Comparison of ENCODE assay signal across 7 mouse cellular contexts in the genomic region with DNA sequence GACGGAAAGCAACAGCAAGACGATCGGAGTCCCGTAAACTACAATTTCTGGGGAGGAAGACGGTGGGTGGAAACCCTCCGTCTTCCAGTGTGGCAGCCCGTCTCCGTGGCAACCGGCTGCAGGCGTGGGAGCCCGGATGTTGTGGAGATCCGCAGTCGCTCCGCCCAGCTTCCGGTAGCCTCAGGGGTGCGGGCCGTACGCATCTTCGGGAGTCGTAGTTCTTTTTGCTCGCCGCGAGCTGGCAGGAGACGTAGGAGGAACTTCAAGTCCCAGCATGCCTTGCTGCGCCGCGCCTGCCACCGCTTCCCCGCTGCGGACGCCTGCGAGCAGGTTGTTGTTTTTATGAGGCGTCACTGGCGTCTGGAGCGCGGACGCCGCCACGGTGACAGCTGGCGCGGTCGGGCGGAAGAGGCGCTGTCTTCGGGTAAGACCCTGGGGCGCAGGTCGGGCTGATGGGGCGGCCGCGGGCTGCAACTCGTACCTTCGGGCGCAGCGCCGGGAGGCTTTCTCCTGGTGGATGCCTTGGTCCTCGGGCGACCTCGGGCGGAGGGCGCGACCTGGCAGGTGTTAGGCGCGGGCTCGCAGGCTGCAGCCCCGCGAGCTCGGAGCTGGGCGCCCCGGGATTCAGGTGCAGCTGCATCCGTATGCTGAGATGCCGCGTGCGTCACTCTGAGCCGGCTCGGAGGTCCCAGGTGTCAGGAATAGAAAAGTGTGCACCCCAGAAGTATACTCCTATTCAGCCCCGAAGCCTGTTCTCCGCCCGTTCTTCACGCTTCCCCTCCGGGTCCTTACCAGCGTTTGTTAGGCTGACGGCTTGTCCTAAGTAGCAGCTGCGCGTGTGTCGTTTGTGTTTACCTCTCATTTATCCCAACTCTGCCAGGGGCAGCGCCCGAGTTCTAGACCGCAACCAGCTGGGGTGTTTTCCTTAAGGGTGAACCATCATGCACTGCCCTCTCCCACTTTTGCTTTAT. TPM values are rescaled to one million over a fixed set of nuclear protein-coding genes. Genes with fewer than 3 reads are reported as not detected.
DNase-seq lines count a peak whose midpoint lies in the region; ATAC-seq lines count a peak whose summit lies in the region.

A gene (minus strand): TSS at position 133 of the 971 bp plus-strand sequence.
A gene (plus strand): TSS at position 180 of the 971 bp plus-strand sequence.

- H3K9ac ChIP-seq in intestine, embryonic 15.5 days = peak within 1 kb of the TSS; percentile 73

- DNase-seq in adrenal gland, adult 2 months = peak; percentile 97
- peak; percentile 93 for DNase-seq in embryo, embryonic 11.5 days (ENCODE audit: low read depth, low spot score)
- peak; percentile 90 to 94 for DNase-seq in gastrocnemius, postnatal 36 days
- peak; percentile 98 to 99 for DNase-seq in left cerebral cortex, postnatal 25 days (ENCODE audit: low spot score in 2 of 2)
- DNase-seq in midbrain, embryonic 10.5 days (ENCODE audit: low spot score) = peak; percentile 98
- peak; percentile 93 for DNase-seq in right cerebral cortex, postnatal 4 days

- H3K4me3 ChIP-seq in intestine, embryonic 15.5 days (replicated peaks) = peak within 1 kb of the TSS; percentile 98
- peak within 1 kb of the TSS; percentile 91 for H3K4me3 ChIP-seq in midbrain, embryonic 10.5 days

- WGBS in intestine, embryonic 15.5 days = under 1% methylated on average over 88 of the region's 88 CpGs
- under 1% methylated on average over 88 of the region's 88 CpGs for WGBS in midbrain, embryonic 10.5 days

- no peaks in the 10 kb centered on the region for H3K9me3 ChIP-seq in intestine, embryonic 15.5 days
- no peaks in the 10 kb centered on the region for H3K9me3 ChIP-seq in midbrain, embryonic 10.5 days (replicated peaks)

- H3K27ac ChIP-seq in intestine, embryonic 15.5 days = peak within 1 kb of the TSS; percentile 66
- H3K27ac ChIP-seq in midbrain, embryonic 10.5 days (replicated peaks) = peak within 1 kb of the TSS; percentile 82

- peak; percentile 100 for ATAC-seq in intestine, embryonic 15.5 days

- H3K36me3 ChIP-seq in intestine, embryonic 15.5 days = no peaks in the 10 kb centered on the region
- H3K36me3 ChIP-seq in midbrain, embryonic 10.5 days = no peaks in the 10 kb centered on the region

- intact Hi-C loops in gastrocnemius, postnatal 36 days (cut with DNase I) = no loop called here
- intact Hi-C loops in left cerebral cortex, postnatal 25 days (cut with DNase I) = no loop called here

- peaks cover 5% of the 10 kb centered on the region for H3K4me1 ChIP-seq in intestine, embryonic 15.5 days (replicated peaks)
- peaks cover 18% of the 10 kb centered on the region for H3K4me1 ChIP-seq in midbrain, embryonic 10.5 days

- no peaks in the 10 kb centered on the region for H3K27me3 ChIP-seq in intestine, embryonic 15.5 days (replicated peaks)
- no peaks in the 10 kb centered on the region for H3K27me3 ChIP-seq in midbrain, embryonic 10.5 days (ENCODE audit: low read depth, poor library complexity, severe bottlenecking)

- peak within 1 kb of the TSS; percentile 92 for H3K4me2 ChIP-seq in intestine, embryonic 15.5 days (replicated peaks)

RNA-seq across cellular contexts. Expression of the first gene that starts in this region (rescaled TPM):
- total RNA-seq in adrenal gland, adult 2 months (2021) = 10 to 100 TPM; 21.7 to 25.3 TPM
- 8.6 and 10.5 TPM in 2 replicates for polyA plus RNA-seq in adrenal gland, adult 2 months (2012; rRNA removed)
- total RNA-seq in gastrocnemius, postnatal 36 days (2021) = 10 to 100 TPM in 1 of 2 experiments, 1 to 10 TPM in 1; 9.1 to 10.8 TPM
- 11.8 and 12.0 TPM in 2 replicates for polyA plus RNA-seq in intestine, embryonic 15.5 days (2015; fragmentation: Nextera tagmentation; extraction: Ambion mirVana)
- total RNA-seq in left cerebral cortex, postnatal 25 days (2021) = 10 to 100 TPM in 1 of 2 experiments, 1 to 10 TPM in 1; 9.0 to 10.1 TPM
- 21.8 and 24.2 TPM in 2 replicates for polyA plus RNA-seq in midbrain, embryonic 10.5 days (2016; fragmentation: Nextera tagmentation; extraction: Ambion mirVana)

RNA-seq across cellular contexts. Expression of the second gene that starts in this region (rescaled TPM):
- 100 to 1,000 TPM; 135 to 141 TPM for total RNA-seq in adrenal gland, adult 2 months (2021)
- polyA plus RNA-seq in adrenal gland, adult 2 months (2012; rRNA removed) = 8.3 and 11.3 TPM in 2 replicates
- total RNA-seq in gastrocnemius, postnatal 36 days (2021) = 10 to 100 TPM; 52.8 to 65.1 TPM
- polyA plus RNA-seq in intestine, embryonic 15.5 days (2015; fragmentation: Nextera tagmentation; extraction: Ambion mirVana) = 25.0 and 25.4 TPM in 2 replicates
- 100 to 1,000 TPM; 111 to 123 TPM for total RNA-seq in left cerebral cortex, postnatal 25 days (2021)
- polyA plus RNA-seq in midbrain, embryonic 10.5 days (2016; fragmentation: Nextera tagmentation; extraction: Ambion mirVana) = 18.0 and 23.0 TPM in 2 replicates

Comparison
In these comparisons a context has a peak if more than half of its experiments do, and no peak if none do; other contexts are left out.
1. Peak in every context shown above with its lines: DNase-seq, ATAC-seq, H3K4me3 ChIP-seq and H3K27ac ChIP-seq.